Mouse (Mus musculus) ZHBTc4 (cell line): ENCODE measurements around the gene Zdhhc16.

Experiments
- DNase-seq: peaks from one replicate; pipeline ENCODE4 v3.0.0-alpha.2; 2011; ENCODE audit warnings: low read depth, low spot score

Gene Zdhhc16

DNA sequence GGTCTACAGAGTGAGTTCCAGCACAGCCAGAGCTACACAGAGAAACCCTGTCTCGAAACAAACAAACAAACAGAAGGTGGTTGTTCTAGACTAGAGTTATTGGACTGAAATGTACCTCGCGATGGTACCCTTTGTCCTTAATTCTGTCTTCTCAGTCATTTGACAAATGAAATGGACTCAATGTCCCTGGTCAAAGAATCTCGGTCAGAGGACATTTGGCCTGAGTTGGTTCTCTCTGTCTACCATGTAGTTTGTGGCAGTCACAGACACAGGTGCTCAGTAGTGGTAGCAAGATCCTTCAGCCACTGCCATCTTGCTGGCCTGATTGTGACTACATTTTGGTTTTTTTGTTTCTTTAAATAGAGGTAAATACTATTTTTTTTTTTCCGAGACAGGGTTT lies 52.7 kb downstream of the Zdhhc16 start:
- no peak for DNase-seq

GRCm38 (mm10) chr19:41987206-41987605 lies 53.9 kb downstream of the Zdhhc16 start:
- no peak for DNase-seq

GRCm38 (mm10) chr19:41989810-41990209 lies 56.5 kb downstream of the Zdhhc16 start:
- no peak for DNase-seq

GRCm38 (mm10) chr19:41991926-41992477 lies 58.7 kb downstream of the Zdhhc16 start:
- DNase-seq = no peak

- DNase-seq = no peak
These were observed 59.7 kb downstream of the Zdhhc16 start for GRCm38 (mm10) chr19:41992971-41993370.

GRCm38 (mm10) chr19:41993484-41993883 lies 60.2 kb downstream of the Zdhhc16 start:
- no peak for DNase-seq
